Mouse (Mus musculus): Measurements from ENCODE around the gene Tmem40.
A peak's percentile ranks its signal among the peaks of the same experiment; 100 is the strongest.

Tmem40 gene

DNA sequence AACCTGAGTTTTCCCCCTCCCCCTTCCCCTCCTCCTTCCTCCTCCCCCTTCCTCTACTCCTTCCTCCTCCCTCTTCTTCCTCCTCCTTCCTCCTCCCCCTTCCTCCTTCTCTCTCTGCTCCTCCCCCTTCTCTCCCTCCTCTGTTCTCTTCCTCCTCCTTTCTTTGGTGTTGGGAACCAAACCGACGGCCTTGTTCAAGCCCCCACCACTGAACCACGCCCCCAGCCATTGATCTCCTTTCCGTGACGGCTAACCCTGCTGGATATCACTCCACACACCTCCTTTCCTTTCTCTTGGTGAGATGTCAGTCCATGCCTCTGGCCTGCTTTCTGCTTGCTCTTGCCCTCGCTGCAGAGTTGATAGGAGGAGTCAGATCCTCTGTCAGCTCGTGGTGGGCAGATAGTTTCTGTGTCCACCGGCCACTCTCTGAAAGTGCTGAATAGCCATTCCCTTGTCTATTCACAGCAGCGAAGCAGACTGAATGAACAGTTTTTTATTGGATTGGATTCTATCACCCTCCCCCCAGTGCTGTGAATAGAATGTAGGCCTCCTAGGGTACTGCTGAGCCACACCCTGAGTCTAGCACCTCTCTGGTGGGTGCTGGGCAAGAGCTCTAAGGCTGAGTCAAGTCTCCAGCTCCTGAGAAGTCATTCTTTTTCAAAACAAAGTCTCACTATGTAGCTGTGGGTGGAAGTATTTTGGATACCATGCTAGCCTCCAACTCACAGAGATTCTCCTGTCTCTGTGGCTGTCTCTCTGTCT is at the start of gene Tmem40:
Gene Tmem40, minus strand, starts transcription at position 416 of the 762 bp plus-strand sequence.
- no peak for DNase-seq (ENCODE audit: low spot score in 2 of 2)

DNA sequence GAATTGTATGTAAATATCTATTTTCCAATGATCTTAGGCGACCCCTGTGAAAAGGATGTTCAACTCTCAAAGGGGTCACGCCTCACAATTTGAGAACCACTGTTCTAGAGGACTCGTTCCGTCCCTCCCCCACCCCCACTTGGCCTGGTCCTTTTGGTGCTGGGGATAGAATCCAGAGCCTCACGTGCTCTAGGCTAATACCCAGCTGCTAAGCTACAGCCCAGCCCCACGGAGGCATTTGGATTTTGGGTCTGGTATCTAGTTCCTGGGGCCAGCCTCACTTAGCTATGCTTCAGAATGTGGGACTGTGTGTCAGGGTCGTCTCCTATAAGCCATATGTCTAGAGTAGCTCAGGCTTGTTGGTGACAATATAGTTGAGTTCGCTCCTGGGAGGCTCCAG is 49.4 kb upstream of the Tmem40 start:
- DNase-seq (ENCODE audit: low spot score in 2 of 2): no peak

DNA sequence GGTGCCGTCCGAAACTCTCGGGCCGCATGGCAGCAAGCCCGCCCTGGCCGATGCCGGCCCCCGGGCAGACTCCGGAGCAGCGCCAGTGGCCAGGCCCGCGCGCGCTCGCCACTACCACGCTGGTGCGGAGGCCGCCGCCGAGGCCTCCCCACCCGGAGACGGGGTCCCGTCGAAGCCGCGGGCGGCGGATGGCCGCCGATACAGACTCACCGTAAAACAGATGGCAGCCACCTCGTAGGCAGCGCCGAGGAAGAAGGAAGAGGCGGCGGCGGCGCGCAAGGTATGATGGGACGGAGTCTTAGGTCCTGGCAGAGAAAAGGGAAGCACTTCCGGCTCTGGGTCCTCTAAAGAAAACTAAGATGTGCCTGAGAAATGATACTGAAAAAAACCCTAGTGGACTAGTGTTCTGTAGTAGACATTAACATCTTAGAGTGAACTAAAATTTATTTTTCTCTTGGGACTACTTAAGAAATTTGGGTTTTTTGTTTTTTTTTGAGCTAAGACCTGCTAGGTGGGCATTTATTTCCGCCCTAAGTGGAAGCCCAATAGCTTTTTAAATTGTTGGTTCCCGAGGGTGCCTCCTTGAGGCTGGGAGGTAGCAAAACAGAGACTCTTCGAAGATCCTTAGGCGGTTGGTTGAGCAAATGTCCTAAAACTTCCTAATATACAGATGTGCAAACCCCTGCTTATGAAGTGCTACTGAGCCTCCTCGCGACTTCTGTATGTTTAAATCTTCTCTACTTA is 46.5 kb upstream of the Tmem40 start, which contains the start of gene Rpl32:
Gene Rpl32, minus strand, starts transcription at position 260 of the 744 bp plus-strand sequence.
- peak; percentile 85 to 89 for DNase-seq (ENCODE audit: low spot score in 2 of 2)

DNA sequence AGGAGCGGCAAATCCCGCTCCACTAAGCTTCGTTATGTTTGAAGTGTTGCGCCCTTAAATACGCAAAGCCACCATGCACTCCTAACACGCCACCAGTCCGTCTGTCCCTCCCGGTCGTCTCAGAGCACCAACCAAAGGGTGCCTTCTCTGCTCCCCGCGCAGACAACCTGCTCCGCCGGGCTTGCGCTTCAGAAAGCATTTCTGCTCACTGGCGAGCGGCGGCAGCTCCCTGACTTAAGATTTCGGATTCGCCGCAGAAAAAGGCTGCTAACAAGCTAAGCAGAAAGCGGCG is 45.9 kb upstream of the Tmem40 start:
- DNase-seq (ENCODE audit: low spot score in 2 of 2): no peak

DNA sequence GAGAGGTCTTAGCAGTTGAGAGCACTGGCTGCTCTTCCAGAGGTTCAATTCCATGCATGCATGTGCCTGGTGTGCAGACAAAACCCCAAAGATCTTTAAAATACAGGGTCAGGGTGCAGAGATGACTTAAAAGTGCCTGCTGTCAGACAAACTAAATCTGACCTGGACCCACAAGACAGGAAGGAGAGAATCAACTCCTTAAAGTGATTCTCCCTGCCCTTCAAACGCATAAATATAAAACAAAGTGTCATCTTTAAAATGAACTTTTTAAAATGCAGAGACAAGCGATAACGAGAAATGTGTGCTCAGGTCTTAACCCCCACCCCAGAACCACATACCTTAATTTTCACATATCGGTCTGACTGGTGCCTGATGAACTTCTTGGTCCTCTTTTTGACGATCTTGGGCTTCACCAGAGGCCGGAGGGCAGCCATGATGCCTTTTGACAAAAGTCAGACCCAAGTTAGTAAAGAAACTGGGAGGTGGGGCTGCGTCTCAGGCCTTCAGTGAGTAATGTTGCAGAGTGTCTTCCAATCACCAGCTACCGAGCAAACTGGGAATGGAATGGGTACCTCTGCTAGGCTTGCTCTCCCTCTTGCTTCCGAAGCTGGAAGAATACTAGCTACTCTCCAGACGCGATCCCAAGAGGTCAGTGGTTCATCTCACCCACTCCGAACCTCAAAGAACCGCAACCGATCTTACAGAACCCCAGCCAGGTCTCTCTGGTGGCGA is 45.4 kb upstream of the Tmem40 start:
- no peak for DNase-seq (ENCODE audit: low spot score in 2 of 2)

DNA sequence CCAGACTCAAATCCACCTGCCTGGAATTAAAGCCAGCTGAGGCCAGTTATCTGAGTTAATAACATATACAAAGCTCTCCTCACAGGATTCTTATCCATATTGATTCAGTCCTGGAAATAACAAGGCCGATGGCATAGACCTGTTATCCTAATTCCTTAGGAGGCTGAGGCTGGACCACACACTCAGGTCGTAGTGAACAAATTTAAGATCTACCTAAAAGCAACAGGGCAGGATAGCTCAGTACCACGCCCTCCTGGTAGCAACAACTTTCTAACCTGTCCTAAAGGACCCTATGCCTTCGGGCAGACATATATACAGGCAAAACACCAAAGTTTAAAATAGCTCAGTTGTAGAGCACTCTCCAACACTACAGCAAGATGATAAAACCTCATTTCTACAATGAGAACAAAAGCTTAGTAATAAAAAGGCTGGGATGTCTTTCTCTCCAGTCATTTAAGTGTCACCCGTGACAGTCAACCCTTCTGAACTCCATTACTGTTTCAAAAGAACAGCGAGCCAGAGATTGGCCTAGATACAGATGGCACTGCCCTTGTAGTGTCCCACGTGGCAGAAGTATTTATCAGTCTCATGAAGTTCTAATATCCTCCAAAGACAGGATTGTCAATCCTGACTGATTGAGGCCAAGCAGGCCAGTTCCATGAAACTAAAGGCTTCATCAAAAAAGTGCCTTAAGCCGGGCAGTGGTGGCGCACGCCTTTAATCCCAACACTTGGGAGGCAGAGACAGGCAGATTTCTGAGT is 42.4 kb upstream of the Tmem40 start:
- DNase-seq (ENCODE audit: low spot score in 2 of 2): no peak

DNA sequence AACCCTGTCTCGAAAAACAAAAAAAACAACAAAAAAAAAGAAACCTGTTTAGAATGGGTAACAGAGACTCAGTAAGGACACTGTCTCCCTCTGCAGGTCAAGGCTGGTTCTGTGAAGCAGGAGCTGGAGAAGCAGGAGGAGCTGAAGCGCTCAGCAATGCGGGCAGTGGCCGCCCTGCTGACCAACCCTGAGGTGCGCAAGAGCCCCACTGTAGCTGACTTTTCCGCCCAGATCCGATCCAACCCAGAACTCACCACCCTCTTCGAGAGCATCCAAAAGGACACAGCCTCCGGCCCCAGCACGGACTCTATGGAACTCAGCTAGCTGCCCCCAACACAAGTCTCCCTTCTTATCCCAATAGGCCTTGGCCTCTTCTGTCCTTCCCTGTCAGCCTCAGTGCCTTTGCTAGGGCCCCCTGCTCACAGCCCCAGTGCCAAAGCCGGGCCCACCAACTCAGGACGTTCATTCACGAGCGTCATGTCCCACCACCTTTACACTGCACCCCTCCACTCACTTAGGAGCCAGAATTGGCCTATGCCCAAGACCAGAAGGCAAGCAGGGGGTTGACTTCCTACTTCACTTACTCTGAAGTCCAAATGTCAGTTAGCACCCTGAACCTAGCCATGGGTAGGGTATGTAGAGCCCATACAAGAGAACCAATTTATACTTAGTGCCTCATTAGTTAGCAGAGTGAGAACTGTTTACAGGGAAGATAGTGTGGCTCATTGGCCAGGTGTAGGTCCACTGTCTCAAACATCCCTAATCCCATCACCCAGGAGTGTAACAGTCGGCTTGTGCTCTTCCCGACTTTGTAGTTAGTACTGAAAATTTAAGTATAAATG is 41.6 kb upstream of the Tmem40 start:
- peak; percentile 42 to 59 for DNase-seq (ENCODE audit: low spot score in 2 of 2)

DNA sequence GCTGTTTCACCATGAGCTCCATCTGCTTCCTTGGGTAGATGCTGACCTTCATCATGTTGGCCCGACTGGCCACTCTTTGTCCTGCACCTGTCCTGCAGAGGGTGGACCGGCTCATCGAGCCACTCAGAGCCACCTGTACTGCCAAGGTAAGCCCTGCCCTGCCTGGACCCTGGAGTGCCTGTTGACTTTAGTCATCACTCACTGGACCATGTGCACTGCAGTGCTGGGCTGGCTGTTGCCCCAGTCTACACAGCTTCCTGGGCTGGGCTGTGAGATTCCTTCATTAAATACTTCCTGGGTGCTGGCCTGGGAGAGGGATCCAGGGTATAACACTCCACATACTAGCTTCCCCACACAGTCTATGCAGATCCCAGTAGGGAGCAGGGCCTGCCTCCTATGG is 39.6 kb upstream of the Tmem40 start:
- DNase-seq (ENCODE audit: low spot score in 2 of 2): no peak

DNA sequence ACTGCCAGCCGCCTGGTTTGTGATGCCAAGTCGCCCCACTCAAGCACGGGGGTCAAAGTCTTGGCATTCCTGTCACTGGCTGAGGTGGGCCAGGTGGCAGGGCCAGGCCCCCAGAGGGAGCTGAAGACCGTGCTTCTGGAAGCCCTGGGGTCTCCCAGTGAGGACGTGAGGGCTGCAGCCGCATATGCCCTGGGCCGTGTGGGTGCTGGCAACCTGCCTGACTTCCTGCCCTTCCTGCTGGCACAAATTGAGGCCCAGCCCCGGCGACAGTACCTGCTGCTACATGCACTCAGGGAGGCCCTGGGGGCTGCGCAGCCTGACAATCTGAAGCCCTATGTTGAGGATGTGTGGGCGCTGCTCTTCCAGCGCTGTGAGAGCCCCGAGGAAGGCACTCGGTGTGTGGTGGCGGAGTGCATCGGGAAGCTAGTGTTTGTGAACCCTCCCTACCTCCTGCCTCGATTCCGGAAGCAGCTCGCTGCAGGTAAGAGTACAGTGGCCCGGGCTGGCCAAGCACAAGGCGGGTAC is 30.5 kb upstream of the Tmem40 start:
- no peak for DNase-seq (ENCODE audit: low spot score in 2 of 2)

DNA sequence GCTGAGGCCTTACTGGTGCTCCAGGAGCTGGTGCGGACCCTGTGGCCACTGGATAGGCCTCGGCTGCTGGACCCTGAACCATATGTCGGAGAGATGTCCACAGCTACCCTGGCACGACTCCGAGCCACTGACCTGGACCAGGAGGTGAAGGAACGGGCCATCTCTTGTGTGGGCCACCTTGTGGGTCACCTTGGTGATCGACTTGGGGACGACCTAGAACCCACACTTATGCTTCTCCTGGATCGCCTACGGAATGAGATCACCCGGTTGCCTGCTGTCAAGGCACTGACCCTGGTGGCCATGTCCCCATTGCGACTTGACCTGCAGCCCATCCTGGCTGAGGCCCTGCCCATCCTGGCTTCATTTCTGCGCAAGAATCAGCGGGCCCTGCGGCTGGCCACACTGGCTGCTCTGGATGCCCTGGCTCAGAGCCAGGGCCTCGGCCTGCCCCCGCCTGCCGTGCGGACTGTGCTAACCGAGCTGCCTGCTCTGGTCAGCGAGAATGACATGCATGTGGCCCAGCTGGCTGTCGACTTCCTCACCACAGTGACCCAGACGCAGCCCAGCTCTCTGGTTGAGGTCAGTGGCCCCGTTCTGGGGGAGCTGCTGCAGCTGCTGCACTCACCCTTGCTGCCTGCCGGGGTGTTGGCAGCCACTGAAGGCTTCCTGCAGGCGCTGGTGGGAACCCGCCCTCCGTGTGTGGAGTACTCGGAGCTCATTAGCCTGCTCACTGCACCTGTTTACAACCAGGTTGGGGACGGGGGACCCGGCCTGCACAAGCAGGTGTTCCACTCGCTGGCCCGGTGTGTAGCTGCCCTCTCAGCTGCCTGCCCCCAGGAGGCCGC is 29.9 kb upstream of the Tmem40 start:
- DNase-seq (ENCODE audit: low spot score in 2 of 2): peak; percentile 54 to 56

DNA sequence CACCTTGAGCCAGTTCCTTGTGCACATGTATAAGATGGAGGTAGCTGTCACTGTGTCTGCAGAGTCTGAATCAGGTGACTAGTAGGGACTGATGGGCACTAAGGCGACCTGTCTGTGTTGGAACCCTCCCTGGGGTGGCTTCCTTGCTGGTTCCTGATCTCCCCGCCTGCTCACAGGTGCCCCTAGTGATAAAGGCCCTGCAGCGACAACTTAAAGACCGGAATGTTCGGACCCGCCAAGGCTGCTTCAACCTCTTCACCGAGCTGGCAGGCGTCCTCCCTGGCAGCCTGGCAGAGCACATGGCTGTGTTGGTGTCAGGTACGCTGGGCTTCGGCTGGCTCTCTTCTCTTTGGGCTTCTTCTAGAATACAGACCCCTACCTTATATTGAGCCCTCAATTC is 28.8 kb upstream of the Tmem40 start:
- DNase-seq (ENCODE audit: low spot score in 2 of 2): peak in 1 of 2 experiments; percentile 40

DNA sequence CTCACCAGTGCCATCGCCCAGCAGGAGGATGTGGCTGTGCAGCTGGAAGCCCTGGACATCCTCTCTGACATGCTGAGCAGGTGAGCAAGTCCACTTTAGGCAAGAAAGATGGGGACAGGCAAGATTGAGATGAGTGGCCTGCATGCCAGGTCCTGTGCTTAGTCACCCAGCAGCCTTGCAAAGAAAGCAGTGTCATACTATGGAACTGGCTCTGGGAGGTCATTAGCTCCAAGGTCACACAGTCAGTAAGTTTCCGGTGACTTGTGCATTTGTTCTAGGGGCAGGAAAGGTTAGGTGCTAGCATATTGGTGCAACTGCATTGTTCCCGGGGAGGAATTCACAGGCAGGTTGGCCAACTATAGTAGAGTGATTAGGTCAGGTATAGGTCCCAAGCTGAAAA is 20.6 kb upstream of the Tmem40 start:
- no peak for DNase-seq (ENCODE audit: low spot score in 2 of 2)

DNA sequence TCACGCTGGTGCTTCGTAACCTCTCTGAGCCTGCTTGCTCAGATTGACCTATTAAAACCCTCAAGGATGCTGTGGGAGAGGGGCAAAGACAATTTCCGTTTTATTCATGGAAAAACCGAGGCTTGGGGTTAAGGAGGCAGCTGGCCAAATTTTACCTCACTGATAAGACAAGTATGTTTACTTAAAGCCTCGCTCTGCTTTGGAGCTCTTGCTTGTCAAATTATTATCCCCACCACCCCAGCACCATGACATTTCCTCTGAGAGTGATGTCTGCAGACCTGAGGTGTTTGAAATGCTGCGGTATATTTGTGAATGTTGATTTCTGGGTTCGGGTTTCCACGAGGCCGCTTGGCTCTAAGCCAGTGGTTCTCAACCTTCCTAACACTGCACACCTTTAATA is 14.2 kb upstream of the Tmem40 start:
- DNase-seq (ENCODE audit: low spot score in 2 of 2): no peak

DNA sequence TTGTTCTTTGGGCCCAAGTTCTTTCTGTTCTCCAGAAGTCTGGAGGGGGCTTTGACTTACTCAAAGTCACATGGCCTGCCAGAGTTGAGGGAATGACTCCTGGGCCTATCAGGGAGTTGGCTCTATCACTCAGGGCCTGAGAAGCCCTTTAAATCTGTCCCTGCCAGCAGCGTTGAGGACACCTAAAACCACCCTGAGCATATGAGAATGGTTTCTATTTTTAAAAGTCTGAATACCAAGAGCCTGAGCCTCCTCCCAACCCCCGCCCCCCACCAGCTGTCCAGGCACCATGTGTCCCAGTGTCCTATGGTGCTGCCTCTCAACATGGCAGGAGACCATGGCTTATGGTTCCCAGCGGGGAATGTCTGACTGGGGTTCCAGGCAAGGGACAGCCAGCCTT is 13.6 kb upstream of the Tmem40 start:
- DNase-seq (ENCODE audit: low spot score in 2 of 2): peak; percentile 56 to 59

DNA sequence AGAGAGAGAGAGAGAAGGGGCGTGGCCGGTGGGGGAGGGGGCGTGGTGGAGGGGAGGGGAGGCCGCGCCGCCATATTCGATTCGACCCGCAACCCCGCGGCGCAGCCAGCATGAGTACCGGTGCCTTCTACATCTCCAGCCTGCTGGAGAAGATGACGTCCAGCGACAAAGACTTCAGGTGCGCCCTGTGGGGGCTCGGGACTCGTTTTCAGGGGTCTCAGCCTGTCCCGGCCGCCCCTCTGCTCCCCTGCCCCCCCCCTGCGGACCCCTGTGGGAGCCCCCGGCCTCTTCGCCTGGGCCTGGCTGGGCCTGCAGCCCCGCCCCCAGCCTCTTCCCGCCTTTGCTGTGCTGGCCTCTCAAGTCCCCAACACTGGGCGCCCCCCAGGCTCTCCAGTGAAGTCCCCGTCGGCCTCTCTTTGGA is 12.3 kb upstream of the Tmem40 start, which contains the start of gene Cand2:
Gene Cand2, plus strand, starts transcription at position 38 of the 421 bp plus-strand sequence.
- DNase-seq (ENCODE audit: low spot score in 2 of 2): peak in 1 of 2 experiments; percentile 22

DNA sequence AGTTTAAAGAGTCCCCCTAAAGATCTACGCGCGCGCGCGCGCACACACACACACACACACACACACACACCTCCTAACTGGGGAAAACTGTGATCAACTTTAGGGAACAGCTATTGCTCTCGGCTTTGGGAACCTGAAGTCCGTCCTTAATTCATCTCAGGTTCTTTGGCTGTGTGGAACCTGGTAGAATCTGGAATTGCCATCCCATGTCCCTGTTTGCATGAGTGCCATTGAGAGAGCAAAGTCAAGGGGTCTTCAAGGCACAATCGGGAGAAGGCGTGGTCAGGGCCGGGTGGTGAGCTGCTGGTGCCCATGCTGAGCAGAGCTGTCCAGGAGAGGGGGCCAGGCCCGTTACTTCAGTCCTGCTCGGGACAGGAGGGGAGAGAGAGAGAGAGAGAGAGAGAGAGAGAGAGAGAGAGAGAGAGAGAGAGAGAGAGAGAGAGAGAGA is 11.8 kb upstream of the Tmem40 start:
- DNase-seq (ENCODE audit: low spot score in 2 of 2): peak in 1 of 2 experiments; percentile 18

DNA sequence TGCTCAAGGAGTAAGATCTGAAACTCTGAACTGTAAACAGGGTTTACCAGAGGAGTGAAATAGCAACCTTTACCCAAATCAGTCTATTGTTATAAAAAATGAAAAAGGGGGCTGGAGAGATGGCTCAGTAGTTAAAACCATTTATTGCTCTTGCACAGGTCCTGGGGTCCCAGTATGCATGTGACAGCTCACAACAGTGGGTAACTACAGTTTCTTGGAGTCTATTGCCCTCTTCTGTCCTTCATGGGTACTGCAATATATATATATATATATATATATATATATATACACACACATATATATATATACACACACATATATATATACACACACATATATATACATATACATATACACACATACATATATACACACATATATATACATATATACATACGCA is 10.4 kb upstream of the Tmem40 start:
- no peak for DNase-seq (ENCODE audit: low spot score in 2 of 2)

DNA sequence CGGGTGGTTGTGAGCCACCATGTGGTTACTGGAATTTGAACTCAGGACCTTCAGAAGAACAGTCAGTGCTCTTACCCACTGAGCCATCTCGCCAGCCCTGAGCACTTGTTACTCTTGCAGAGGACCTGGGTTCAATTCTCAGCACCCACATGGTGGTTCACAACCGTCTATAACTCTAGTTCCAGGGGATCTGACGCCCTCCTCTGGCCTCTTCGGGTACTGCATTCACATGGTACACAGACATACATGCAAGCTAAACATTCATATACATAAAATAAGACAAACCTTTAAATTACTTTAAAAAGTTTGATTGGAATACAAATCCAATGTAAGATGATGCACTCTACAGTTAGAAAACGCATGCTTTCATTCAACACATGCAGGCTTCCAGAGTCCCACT is 10.0 kb upstream of the Tmem40 start:
- no peak for DNase-seq (ENCODE audit: low spot score in 2 of 2)

DNA sequence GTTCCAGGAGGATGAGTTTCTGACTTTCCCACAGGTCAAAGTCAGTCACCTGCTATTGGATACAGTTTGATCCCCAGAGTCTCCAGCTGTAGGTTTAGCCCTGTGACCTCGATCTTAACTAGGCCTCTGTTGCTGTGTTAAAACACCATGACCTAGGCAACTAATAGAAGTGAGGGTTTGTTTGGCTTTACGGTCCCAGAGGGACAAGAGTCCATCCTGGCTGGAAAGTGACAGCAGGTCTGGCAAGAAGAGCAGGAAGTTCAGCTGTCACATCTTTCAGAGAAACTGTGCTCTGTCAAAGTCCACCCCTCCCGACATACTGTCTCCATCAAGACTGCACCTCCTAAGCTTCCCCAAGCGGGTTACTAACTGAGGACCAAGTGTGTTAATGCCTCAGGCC is 8.6 kb upstream of the Tmem40 start:
- DNase-seq (ENCODE audit: low spot score in 2 of 2): no peak

Data from heart, adult 9 months (tissue).